Mouse (Mus musculus) thymus, adult 2 months (tissue): ENCODE measurements around the gene Pdcd1.
"Not testable (repeated sequence)": the region's sequence is repeated elsewhere in the genome, so short reads cannot be mapped to it uniquely, and the experiment has no call there.

Experiments
- CTCF ChIP-seq: fragments of 200-500 bp; IDR thresholded peaks from 2 replicates; pipeline ENCODE4 v1.5.1; 2012; ENCODE audit warnings: mild to moderate bottlenecking, control low read depth, low read length, moderate library complexity, borderline replicate concordance; ENCODE audit not compliant: control insufficient read depth, poor library complexity, insufficient read depth; ENCODE audit errors: extremely low read depth
- POLR2A ChIP-seq: fragments of 200-500 bp; IDR thresholded peaks from 2 replicates; pipeline ENCODE4 v1.6.1; 2012; ENCODE audit warnings: mild to moderate bottlenecking, low read length, control low read depth, moderate library complexity; ENCODE audit not compliant: control insufficient read depth, poor library complexity, insufficient read depth; ENCODE audit errors: extremely low read depth

DNA sequence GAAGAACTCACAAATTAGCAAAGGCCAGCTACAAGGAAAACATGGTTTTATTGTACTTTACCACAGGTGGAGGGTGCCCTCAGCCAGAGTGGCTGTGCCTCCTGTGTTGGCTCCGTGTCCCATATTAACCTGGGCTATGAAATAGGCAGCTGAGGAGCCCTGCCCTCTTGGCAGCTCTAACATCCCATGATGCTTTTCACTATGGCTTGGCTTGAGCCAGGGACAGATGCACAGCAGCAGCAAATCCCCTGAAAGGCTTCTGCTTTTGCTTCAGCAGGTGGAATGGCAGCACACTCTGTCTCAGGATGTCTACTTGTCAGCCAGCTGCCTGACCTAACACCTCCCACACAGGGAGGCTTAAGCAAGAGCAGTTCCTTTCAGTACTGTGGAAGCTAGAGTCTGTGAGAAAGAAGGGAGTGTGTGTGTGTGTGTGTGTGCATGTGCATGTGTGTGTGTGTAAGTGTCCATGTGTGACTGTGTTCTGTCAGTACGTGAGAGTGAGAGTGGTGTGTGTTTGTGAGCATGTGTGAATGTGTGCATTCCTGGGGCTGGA lies 46.3 kb downstream of the Pdcd1 start:
- not testable (repeated sequence) for TF ChIP-seq POLR2A, CTCF
